Mouse (Mus musculus): ENCODE results near the gene Gba.
"Not testable (repeated sequence)": the region's sequence is repeated elsewhere in the genome, so short reads cannot be mapped to it uniquely, and the experiment has no call there.

- TF ChIP-seq RAD21 (IDR thresholded peaks at IDR 0.05; ENCODE audit: low read depth, low read length); CTCF (conservative IDR thresholded peaks at IDR 0.05 in 1 of 2, IDR thresholded peaks at IDR 0.05 in 1 of 2; ENCODE audit: low read depth in 2 of 2, low read length in 2 of 2); ELF1 (IDR thresholded peaks at IDR 0.05; ENCODE audit: low read depth, low read length); BHLHE40 (IDR thresholded peaks at IDR 0.05; ENCODE audit: low read depth, low read length); POLR2A (IDR thresholded peaks at IDR 0.05; ENCODE audit: low read depth, low read length); MXI1 (IDR thresholded peaks at IDR 0.05; ENCODE audit: low read depth, low read length); MAFK (IDR thresholded peaks at IDR 0.05; ENCODE audit: insufficient replicate concordance, low read length); JUND (conservative IDR thresholded peaks at IDR 0.05; ENCODE audit: low read depth, low read length); MAZ (IDR thresholded peaks at IDR 0.05; ENCODE audit: low read depth, low read length); ETS1 (conservative IDR thresholded peaks at IDR 0.05; ENCODE audit: low read depth, low read length); POLR2AphosphoS2 (IDR thresholded peaks at IDR 0.05; ENCODE audit: low read depth, low read length): not testable (repeated sequence)
- peak; percentile 22; the same call in 1 of the 2 replicates for TF ChIP-seq ZNF384 (IDR thresholded peaks at IDR 0.05; ENCODE audit: low read depth, low read length)
Measured at GRCm38 (mm10) chr3:89216407-89216806, 13.7 kb downstream of the Gba start.

Measured in CH12.LX (cell line).